Mouse (Mus musculus) embryonic facial prominence, embryonic 14.5 days (tissue): ENCODE results near the gene Wipf2. TPM values are rescaled to one million over a fixed set of nuclear protein-coding genes. Genes with fewer than 3 reads are reported as not detected.
"Not testable (repeated sequence)": the region's sequence is repeated elsewhere in the genome, so short reads cannot be mapped to it uniquely, and the experiment has no call there.

Experiments
- ATAC-seq: fragments of 200-750 bp; cut with Nextera tagmentation; 2 replicates; pipeline ENCODE4 v1.8.0; 2017; ENCODE audit warnings: low read depth, moderate number of reproducible peaks, moderate TSS enrichment
- DNase-seq: peaks from one replicate; pipeline ENCODE4 v3.0.0-alpha.2; 2015; ENCODE audit warnings: low spot score
- H3K27ac ChIP-seq: fragments of 300-500 bp; sonication (generic); replicated peaks from 2 replicates; pipeline ENCODE4 v1.5.1; 2014; ENCODE audit warnings: low read depth, mild to moderate bottlenecking, low read length, moderate library complexity
- H3K27me3 ChIP-seq: fragments of 300-500 bp; sonication (generic); replicated peaks from 2 replicates; pipeline ENCODE4 v1.6.1; 2014; ENCODE audit warnings: low read length; ENCODE audit not compliant: control insufficient read depth, insufficient read depth
- H3K36me3 ChIP-seq: fragments of 300-500 bp; sonication (generic); 2 replicates; pipeline ENCODE4 v1.6.1; 2014; ENCODE audit warnings: low read length, mixed read lengths; ENCODE audit not compliant: control insufficient read depth, insufficient read depth
- H3K4me1 ChIP-seq: fragments of 300-500 bp; sonication (generic); 2 replicates; pipeline ENCODE4 v1.6.1; 2014; ENCODE audit warnings: antibody characterized with exemption, low read length; ENCODE audit not compliant: control insufficient read depth, insufficient read depth
- H3K4me2 ChIP-seq: fragments of 300-500 bp; sonication (generic); 2 replicates; pipeline ENCODE4 v1.6.1; 2014; ENCODE audit warnings: low read depth, mild to moderate bottlenecking, low read length, moderate library complexity, mixed read lengths
- H3K4me3 ChIP-seq: fragments of 300-500 bp; sonication (generic); 2 replicates; pipeline ENCODE4 v1.5.1; 2014; ENCODE audit warnings: low read depth, mild to moderate bottlenecking, low read length
- H3K9ac ChIP-seq: fragments of 300-500 bp; sonication (generic); 2 replicates; pipeline ENCODE4 v1.6.1; 2014; ENCODE audit warnings: low read depth, mild to moderate bottlenecking, low read length, moderate library complexity, mixed read lengths
- H3K9me3 ChIP-seq: fragments of 300-500 bp; sonication (generic); 2 replicates; pipeline ENCODE4 v1.6.1; 2016; ENCODE audit warnings: low read length; ENCODE audit not compliant: control insufficient read depth
- WGBS: fragments of 180-500 bp; shearing (Covaris S2); extraction: QIAGEN DNeasy Blood & Tissue Kit; methylation state at CpG from one replicate; pipeline ENCODE4 v1.1.7; 2014; 5-methylcytosine and 5-hydroxymethylcytosine counted together
- polyA plus RNA-seq: library from polyadenylated mRNA; unstranded; fragments of >200 nt; fragmentation: Nextera tagmentation; extraction: Ambion mirVana; gene quantifications from 2 replicates; pipeline ENCODE4 v1.2.1, GENCODE M21; 2014

Wipf2 gene
- polyA plus RNA-seq, 1 experiment from 2014 or later, result 4.3 TPM

DNA sequence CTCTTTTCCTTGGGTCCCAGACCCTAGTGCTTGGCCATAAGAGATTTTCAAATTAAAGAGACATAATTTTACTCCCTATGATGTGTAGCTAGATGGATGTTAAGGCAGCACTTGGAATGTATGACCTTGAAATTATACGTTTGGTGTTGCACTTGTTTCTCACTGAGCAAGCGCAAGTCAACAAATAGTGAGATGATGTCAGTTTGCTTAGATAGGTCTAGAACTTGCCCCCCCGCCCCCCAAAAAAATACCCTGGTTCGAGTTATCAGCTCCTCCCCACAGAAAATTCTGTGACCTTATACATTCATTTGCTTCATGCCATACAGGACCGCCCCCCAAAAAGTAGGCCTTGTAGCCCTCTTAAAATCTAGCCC is 43.6 kb downstream of the Wipf2 start:
- no peak overlapping the region for H3K27ac ChIP-seq
- H3K4me3 ChIP-seq, result peak overlapping the region; percentile 65
- no peaks in the 10 kb centered on the region for H3K9me3 ChIP-seq
- 56% methylated on average over 5 of the region's 5 CpGs for WGBS
- peaks cover 18% of the 10 kb centered on the region for H3K4me1 ChIP-seq
- ATAC-seq, result no peak
- DNase-seq, result no peak
- peak overlapping the region; percentile 98 for H3K4me2 ChIP-seq
- H3K36me3 ChIP-seq, result peaks cover 11% of the 10 kb centered on the region; the same call in 1 of the 2 replicates
- H3K27me3 ChIP-seq, result no peaks in the 10 kb centered on the region
- H3K9ac ChIP-seq, result peak overlapping the region; percentile 41; the same call in 1 of the 2 replicates

DNA sequence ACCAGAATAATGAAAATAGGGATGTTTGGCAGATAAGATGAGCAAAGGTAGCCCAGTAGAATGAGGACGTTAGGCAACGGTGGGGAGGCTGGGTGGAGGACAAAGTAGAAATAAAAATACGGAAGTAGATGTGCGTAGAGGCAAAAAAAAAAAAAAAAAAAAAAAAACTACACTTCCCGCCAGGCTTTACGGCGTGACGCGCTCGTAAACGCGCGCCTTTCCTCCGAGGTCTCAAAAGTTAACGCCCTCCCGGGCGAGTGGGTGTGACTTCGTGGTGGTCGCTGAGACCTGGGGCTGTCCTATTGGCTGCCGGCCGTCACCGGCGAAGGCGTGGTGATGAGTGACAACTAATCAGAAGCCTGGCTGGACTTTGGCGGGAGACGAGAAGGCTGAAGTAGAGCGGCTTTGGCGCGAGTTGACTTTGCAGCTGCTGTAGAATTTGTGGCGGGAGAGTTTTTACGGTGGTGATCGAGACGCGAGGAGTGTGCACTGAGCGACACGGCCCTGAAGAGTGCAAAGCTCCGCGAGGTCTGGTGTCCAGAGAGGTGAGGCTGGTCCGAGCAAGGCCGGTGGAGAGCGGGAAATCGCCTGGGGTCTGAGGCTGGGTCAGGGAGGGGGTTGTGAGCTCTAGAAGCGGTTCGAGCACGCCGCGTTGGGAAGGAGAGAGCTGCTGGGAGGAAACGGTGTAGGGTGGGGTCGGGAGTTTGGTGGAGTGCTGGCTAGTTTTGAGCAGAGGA is 44.2 kb downstream of the Wipf2 start, which contains the start of gene Cdc6:
Gene Cdc6, plus strand, starts transcription at position 365 of the 737 bp plus-strand sequence.
- ATAC-seq, result peak; percentile 98
- Histone ChIP-seq H3K27me3 (no peaks in the 10 kb centered on the region), H3K4me2 (peak within 1 kb of the TSS; percentile 98), H3K27ac (no peak within 1 kb of the TSS; the same call in 1 of the 2 replicates), H3K9me3 (no peaks in the 10 kb centered on the region), H3K36me3 (peaks cover 16% of the 10 kb centered on the region), H3K9ac (peak within 1 kb of the TSS; percentile 66), H3K4me1 (peaks cover 14% of the 10 kb centered on the region), H3K4me3 (peak within 1 kb of the TSS; percentile 65)
- DNase-seq, result peak; percentile 100
- under 1% methylated on average over 47 of the region's 49 CpGs for WGBS

DNA sequence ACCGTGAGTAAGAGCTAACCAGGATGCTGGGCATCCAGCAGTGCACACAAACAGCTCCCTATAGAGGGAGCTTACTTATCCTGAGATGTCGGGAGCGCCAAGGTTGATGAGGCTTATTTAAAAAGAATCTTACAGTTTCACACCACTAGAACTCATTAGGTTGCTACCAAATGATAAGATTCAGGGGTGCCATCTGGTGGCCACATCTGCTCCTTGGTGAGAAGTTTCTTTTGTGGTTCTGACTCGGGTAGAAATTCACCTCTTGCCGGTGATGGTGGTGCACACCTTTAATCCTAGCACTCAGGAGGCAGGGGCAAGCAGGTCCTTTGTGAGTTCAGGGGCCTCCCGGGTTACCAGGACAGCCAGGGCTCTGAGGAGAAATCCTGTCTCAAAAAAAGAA is 46.2 kb downstream of the Wipf2 start:
- Histone ChIP-seq H3K4me1 (peaks cover 9% of the 10 kb centered on the region), H3K4me3 (0 out of 2 replicates have a peak overlapping the region, but pooled peaks have one; percentile 9), H3K4me2 (peak overlapping the region; percentile 98), H3K27ac (no peak overlapping the region), H3K36me3 (peaks cover 23% of the 10 kb centered on the region), H3K27me3 (no peaks in the 10 kb centered on the region), H3K9me3 (no peaks in the 10 kb centered on the region), H3K9ac (no peak overlapping the region)
- peak; percentile 80 for DNase-seq
- no peak for ATAC-seq
- 34% methylated on average over 6 of the region's 6 CpGs for WGBS

DNA sequence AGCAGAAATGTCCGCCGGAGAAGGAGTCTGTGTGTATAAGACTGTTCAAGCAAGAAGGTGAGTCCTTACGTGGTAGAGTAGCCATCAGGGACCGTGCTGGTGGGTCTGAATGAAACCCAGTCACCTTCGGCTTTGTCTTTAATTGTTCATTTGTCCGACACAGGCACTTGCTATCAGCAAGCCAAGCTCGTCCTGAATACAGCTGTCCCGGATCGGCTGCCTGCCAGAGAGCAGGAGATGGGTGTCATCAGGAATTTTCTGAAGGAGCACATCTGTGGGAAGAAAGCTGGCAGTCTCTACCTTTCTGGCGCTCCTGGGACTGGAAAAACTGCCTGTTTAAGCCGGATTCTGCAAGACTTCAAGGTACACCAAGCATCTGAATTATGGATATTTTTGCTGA is 47.0 kb downstream of the Wipf2 start:
- no peak overlapping the region for H3K4me2 ChIP-seq
- H3K27ac ChIP-seq, result no peak overlapping the region
- no peak overlapping the region for H3K4me3 ChIP-seq
- WGBS, result 90% methylated on average over 11 of the region's 11 CpGs
- ATAC-seq, result no peak
- no peak for DNase-seq
- H3K4me1 ChIP-seq, result peaks cover 9% of the 10 kb centered on the region
- H3K9me3 ChIP-seq, result no peaks in the 10 kb centered on the region
- peaks cover 29% of the 10 kb centered on the region for H3K36me3 ChIP-seq
- no peaks in the 10 kb centered on the region for H3K27me3 ChIP-seq
- no peak overlapping the region for H3K9ac ChIP-seq

DNA sequence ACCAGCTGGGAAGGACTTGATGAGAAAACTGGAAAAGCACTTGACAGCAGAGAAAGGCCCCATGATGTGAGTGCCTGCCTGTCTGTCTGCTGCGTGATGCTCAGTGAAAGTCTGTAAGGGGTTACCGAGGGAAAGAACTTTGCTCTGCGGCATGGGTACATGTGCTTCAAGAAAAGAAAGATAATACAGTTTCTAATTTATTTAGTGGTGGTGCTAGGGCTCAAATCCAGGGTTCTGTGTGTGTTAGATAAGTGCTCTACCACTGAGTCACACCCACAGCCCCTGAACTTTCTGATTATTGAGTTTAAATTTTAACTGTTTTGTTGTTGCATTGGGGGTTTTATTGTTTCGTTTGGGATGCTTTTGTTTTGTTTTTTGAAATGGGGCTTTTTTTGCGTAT is 48.1 kb downstream of the Wipf2 start:
- Histone ChIP-seq H3K27ac (no peak overlapping the region), H3K9me3 (no peaks in the 10 kb centered on the region), H3K4me2 (no peak overlapping the region), H3K36me3 (peaks cover 36% of the 10 kb centered on the region), H3K27me3 (no peaks in the 10 kb centered on the region), H3K4me3 (no peak overlapping the region), H3K4me1 (peaks cover 9% of the 10 kb centered on the region), H3K9ac (no peak overlapping the region)
- no peak for DNase-seq
- ATAC-seq, result no peak
- WGBS, result 80% methylated on average over 5 of the region's 5 CpGs

DNA sequence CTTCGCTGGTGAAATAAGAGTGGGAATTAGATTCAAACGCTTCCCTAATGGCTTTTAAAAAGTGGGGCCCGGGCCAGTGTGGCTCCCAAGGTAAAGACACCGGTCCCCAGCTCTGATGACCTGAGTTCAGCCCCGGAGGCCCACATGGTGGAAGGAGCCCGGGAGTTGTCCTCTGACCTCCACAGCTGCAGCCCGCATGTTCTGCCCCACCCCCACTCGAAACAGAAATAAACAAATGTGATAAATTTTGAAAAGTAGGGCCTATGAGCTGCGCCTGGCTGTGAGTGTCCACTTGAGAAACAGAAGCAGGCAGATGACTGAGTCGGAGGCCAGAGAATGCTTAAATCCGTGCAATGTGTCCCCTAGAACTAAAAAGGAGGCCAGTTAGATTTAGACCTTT is 50.8 kb downstream of the Wipf2 start:
- ATAC-seq, result no peak
- Histone ChIP-seq H3K36me3 (peaks cover 46% of the 10 kb centered on the region), H3K9me3 (no peaks in the 10 kb centered on the region), H3K27ac (no peak overlapping the region), H3K4me1 (no peaks in the 10 kb centered on the region; the same call in 1 of the 2 replicates), H3K4me2 (no peak overlapping the region), H3K27me3 (no peaks in the 10 kb centered on the region), H3K9ac (no peak overlapping the region), H3K4me3 (no peak overlapping the region)
- WGBS, result 64% methylated on average over 11 of the region's 11 CpGs
- DNase-seq, result no peak

DNA sequence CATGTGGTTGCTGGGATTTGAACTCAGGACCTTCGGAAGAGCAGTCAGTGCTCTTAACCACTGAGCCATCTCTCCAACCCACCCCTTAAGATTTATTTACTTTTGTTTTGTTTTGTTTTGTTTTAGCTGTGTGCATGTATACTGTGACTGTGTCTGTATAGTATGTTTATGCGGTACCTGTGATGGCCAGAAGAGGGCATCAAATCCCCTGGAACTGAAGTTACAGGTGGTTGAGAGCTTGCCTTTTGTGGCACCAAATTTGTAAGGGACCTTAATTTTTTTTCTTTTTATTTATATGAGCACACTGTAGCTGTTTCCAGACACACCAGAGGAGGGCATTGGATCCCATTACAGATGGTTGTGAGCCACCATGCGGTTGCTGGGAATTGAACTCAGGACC is 52.9 kb downstream of the Wipf2 start:
- not testable (repeated sequence) for H3K27ac ChIP-seq, H3K4me1 ChIP-seq, H3K9me3 ChIP-seq, H3K27me3 ChIP-seq, H3K4me3 ChIP-seq, H3K9ac ChIP-seq, DNase-seq, H3K4me2 ChIP-seq, ATAC-seq
- H3K36me3 ChIP-seq, result peaks cover 51% of the 10 kb centered on the region
- 89% methylated on average over 3 of the region's 3 CpGs for WGBS

DNA sequence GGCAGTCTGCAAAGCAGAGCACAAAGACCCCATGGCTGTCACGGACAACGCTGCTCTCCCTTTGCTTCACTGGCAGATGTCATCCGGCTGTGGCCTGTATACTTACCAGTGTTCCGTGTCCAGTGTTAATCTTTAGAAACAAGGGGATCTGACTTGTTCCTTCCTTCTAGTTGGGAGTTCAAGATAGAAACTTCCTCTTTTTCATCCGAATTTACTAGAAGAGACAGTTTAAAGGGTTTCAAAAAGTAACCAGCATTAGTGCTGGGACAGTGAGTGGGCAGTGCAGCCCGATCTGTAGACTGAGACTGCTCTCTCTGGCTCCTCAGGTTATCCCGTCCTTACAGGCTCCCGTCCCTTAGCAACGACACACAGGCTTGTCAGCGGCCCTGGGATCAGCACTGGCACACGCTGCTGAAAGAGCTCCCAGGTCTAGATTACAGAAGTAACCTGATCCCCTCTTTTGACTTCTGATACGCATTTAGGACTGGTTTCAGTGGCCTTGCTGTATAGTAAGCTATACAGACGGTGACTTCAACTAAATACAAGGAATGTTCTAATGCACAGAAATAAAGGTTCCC is 54.1 kb downstream of the Wipf2 start:
- Histone ChIP-seq H3K4me3 (no peak overlapping the region), H3K27ac (peak overlapping the region; percentile 1; the same call in 1 of the 2 replicates), H3K36me3 (peaks cover 44% of the 10 kb centered on the region), H3K9me3 (no peaks in the 10 kb centered on the region), H3K27me3 (no peaks in the 10 kb centered on the region), H3K9ac (0 out of 2 replicates have a peak overlapping the region, but pooled peaks have one; percentile 14), H3K4me1 (peaks cover 2% of the 10 kb centered on the region; the same call in 1 of the 2 replicates), H3K4me2 (no peak overlapping the region)
- DNase-seq, result no peak
- 53% methylated on average over 13 of the region's 13 CpGs for WGBS
- no peak for ATAC-seq
